Mouse (Mus musculus) G1E (cell line): Measurements from ENCODE around the gene Bcl9l.

ENCODE experiments used
- CTCF ChIP-seq: IDR thresholded peaks from 2 replicates; pipeline ENCODE4 v1.5.1; 2012; ENCODE audit warnings: low read depth, low read length, inconsistent platforms, mixed read lengths
- GATA1 ChIP-seq: IDR thresholded peaks from 2 replicates; pipeline ENCODE4 v1.6.1; 2012; ENCODE audit warnings: borderline replicate concordance, low read length, inconsistent platforms, mixed read lengths
- TAL1 ChIP-seq: conservative IDR thresholded peaks from 2 replicates; pipeline ENCODE4 v1.6.1; 2012; ENCODE audit warnings: low read depth, low read length, inconsistent platforms, mixed read lengths

DNA sequence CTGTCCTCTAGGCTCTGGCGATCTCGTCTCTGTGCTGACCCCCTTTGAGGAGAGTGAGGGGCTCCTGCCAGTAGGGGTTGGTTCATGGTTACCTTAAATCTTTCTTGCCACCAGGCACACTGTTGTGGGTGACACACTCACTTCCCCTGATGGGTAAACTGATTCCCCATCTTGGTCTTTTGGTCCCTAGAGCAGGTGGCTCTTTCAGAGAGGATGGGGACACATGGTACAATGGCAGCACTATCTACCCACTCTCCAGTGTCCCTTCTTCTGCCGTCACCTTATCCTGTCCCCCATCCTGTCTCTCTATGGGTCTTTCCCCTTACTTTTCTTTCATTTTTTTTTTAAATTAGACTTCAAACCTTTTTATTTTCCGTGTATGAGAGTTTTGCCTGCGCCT lies 33.3 kb downstream of the Bcl9l start:
- TF ChIP-seq GATA1, result no peak
- no peak for TF ChIP-seq CTCF
- TF ChIP-seq TAL1, result no peak
